Mouse (Mus musculus) megakaryocyte progenitor cell, adult 5-6 weeks (primary cell): ENCODE results near the gene Camk1d. TPM values are rescaled to one million over a fixed set of nuclear protein-coding genes. Genes with fewer than 3 reads are reported as not detected.
"Not testable (repeated sequence)": the region's sequence is repeated elsewhere in the genome, so short reads cannot be mapped to it uniquely, and the experiment has no call there.

Experiments
- ATAC-seq: replicated peaks from 2 replicates; pipeline ENCODE4 v1.8.0; 2016; ENCODE audit warnings: mild to moderate bottlenecking, moderate TSS enrichment, inconsistent platforms; ENCODE audit not compliant: poor library complexity
- total RNA-seq, 2 experiments: library from RNA; stranded (forward) in 1 of 2; stranded (reverse) in 1 of 2; fragments of 157-497, 149-512 nt in 1 of 2; fragments of 200-1000 nt in 1 of 2; gene quantifications; 2 replicates each; pipeline versions ENCODE4 v1.2.3 to v1.2.4; 2015 to 2017

Gene Camk1d
- total RNA-seq, 2 experiments from 2014 or later, result 1.5 to 4.2 TPM

- no peak for ATAC-seq
Measured at GRCm38 (mm10) chr2:5288593-5288992, 425.7 kb downstream of the Camk1d start.

- ATAC-seq, result no peak
Measured at GRCm38 (mm10) chr2:5287044-5287380, 427.3 kb downstream of the Camk1d start.

GRCm38 (mm10) chr2:5286189-5287043 is 427.9 kb downstream of the Camk1d start:
- ATAC-seq, result no peak

GRCm38 (mm10) chr2:5284351-5284750 is 430.0 kb downstream of the Camk1d start:
- no peak for ATAC-seq

GRCm38 (mm10) chr2:5282623-5283022 is 431.7 kb downstream of the Camk1d start:
- no peak for ATAC-seq

GRCm38 (mm10) chr2:5267980-5268379 is 446.3 kb downstream of the Camk1d start:
- no peak for ATAC-seq

- no peak for ATAC-seq
Measured at GRCm38 (mm10) chr2:5262279-5262678, 452.0 kb downstream of the Camk1d start.

GRCm38 (mm10) chr2:5258250-5258649 is 456.1 kb downstream of the Camk1d start:
- ATAC-seq, result no peak

- no peak for ATAC-seq
Measured at GRCm38 (mm10) chr2:5249969-5250368, 464.3 kb downstream of the Camk1d start.

GRCm38 (mm10) chr2:5249199-5249598 is 465.1 kb downstream of the Camk1d start:
- not testable (repeated sequence) for ATAC-seq

Other genes with a start within 250 kb of the Camk1d start
- gene Nudt5, start 130.5 kb upstream of the Camk1d start, total RNA-seq (2015), result 70.6 and 70.7 TPM in 2 replicates
- gene Nudt5, start 130.5 kb upstream of the Camk1d start, total RNA-seq (2017), result 60.8 and 78.6 TPM in 2 replicates
- gene Cdc123, start 130.6 kb upstream of the Camk1d start, total RNA-seq (2015), result 125 and 133 TPM in 2 replicates
- 116 and 117 TPM in 2 replicates for gene Cdc123, start 130.6 kb upstream of the Camk1d start, total RNA-seq (2017)
- 1.2 and 2.1 TPM in 2 replicates for gene Gm13199, start 148.4 kb upstream of the Camk1d start, total RNA-seq (2015)
- not detected in 2 replicates for gene Gm13199, start 148.4 kb upstream of the Camk1d start, total RNA-seq (2017)
- gene Sec61a2, start 180.9 kb upstream of the Camk1d start, total RNA-seq (2015), result 30.0 and 42.4 TPM in 2 replicates
- 12.6 and 21.5 TPM in 2 replicates for gene Sec61a2, start 180.9 kb upstream of the Camk1d start, total RNA-seq (2017)
- gene Dhtkd1, start 228.3 kb upstream of the Camk1d start, total RNA-seq (2015), result 0.32 and 0.90 TPM in 2 replicates
- gene Dhtkd1, start 228.3 kb upstream of the Camk1d start, total RNA-seq (2017), result 0.64 and 0.67 TPM in 2 replicates
- 37.2 and 40.1 TPM in 2 replicates for gene Upf2, start 237.0 kb upstream of the Camk1d start, total RNA-seq (2015)
- 30.5 and 36.2 TPM in 2 replicates for gene Upf2, start 237.0 kb upstream of the Camk1d start, total RNA-seq (2017)